In genomic region chr5:137645652-137646091, GRCm38 (mm10) we compare ENCODE assay signal across 8 mouse cellular contexts. TPM values are rescaled to one million over a fixed set of nuclear protein-coding genes. Genes with fewer than 3 reads are reported as not detected.
DNase-seq lines count a peak whose midpoint lies in the region; ATAC-seq and TF ChIP-seq lines count a peak whose summit lies in the region.

Irs3 (minus strand) TSS chr5:137645714.

- peaks cover 24% of the 10 kb centered on the region for H3K36me3 ChIP-seq in hindbrain, embryonic 10.5 days
- H3K36me3 ChIP-seq in limb, embryonic 13.5 days, result peaks cover 22% of the 10 kb centered on the region
- peaks cover 7% of the 10 kb centered on the region; the same call in 1 of the 2 replicates for H3K36me3 ChIP-seq in midbrain, postnatal 0 days (ENCODE audit: insufficient read depth, low read length)

- 10% methylated on average over 11 of the region's 11 CpGs for WGBS in hindbrain, embryonic 10.5 days
- WGBS in limb, embryonic 13.5 days, result 14% methylated on average over 11 of the region's 11 CpGs
- WGBS in midbrain, postnatal 0 days, result 19% methylated on average over 11 of the region's 11 CpGs

- peaks cover 54% of the 10 kb centered on the region for H3K27me3 ChIP-seq in hindbrain, embryonic 10.5 days (ENCODE audit: insufficient read depth, poor library complexity, severe bottlenecking)
- peaks cover 37% of the 10 kb centered on the region for H3K27me3 ChIP-seq in limb, embryonic 13.5 days
- peaks cover 24% of the 10 kb centered on the region; the same call in 1 of the 2 replicates for H3K27me3 ChIP-seq in midbrain, postnatal 0 days (ENCODE audit: insufficient read depth, low read length)

- ATAC-seq in limb, embryonic 13.5 days (ENCODE audit: low FRiP score, low read depth), result no peak
- ATAC-seq in midbrain, postnatal 0 days (ENCODE audit: low FRiP score), result no peak

- H3K9ac ChIP-seq in limb, embryonic 13.5 days, result peak within 1 kb of the TSS; percentile 20
- H3K9ac ChIP-seq in midbrain, postnatal 0 days (replicated peaks; ENCODE audit: low read length, poor library complexity, severe bottlenecking), result no peak within 1 kb of the TSS

- peaks cover 63% of the 10 kb centered on the region for H3K4me1 ChIP-seq in hindbrain, embryonic 10.5 days (replicated peaks)
- peaks cover 50% of the 10 kb centered on the region for H3K4me1 ChIP-seq in limb, embryonic 13.5 days
- H3K4me1 ChIP-seq in midbrain, postnatal 0 days (ENCODE audit: insufficient read depth, low read length), result peaks cover 13% of the 10 kb centered on the region; the same call in 1 of the 2 replicates

- H3K4me2 ChIP-seq in limb, embryonic 13.5 days (replicated peaks), result peak within 1 kb of the TSS; percentile 58
- peak within 1 kb of the TSS; percentile 25; the same call in 1 of the 2 replicates for H3K4me2 ChIP-seq in midbrain, postnatal 0 days (ENCODE audit: low read depth, low read length, poor library complexity, severe bottlenecking)

- no peaks in the 10 kb centered on the region for H3K9me3 ChIP-seq in hindbrain, embryonic 10.5 days
- no peaks in the 10 kb centered on the region for H3K9me3 ChIP-seq in limb, embryonic 13.5 days
- H3K9me3 ChIP-seq in midbrain, postnatal 0 days (ENCODE audit: low read length), result no peaks in the 10 kb centered on the region

- peak; percentile 53 for DNase-seq in adrenal gland, adult 2 months
- no peak for DNase-seq in adrenal gland, adult 18-20 months (ENCODE audit: low spot score in 2 of 2)
- peak; percentile 41 for DNase-seq in embryo, embryonic 11 days
- DNase-seq in hindbrain, embryonic 10.5 days (ENCODE audit: low spot score), result no peak
- DNase-seq in midbrain, postnatal 0 days (ENCODE audit: low spot score), result no peak
- DNase-seq in thymus, postnatal 4 days, result no peak
- DNase-seq in urinary bladder, postnatal 14 days (ENCODE audit: low spot score), result no peak

- H3K4me3 ChIP-seq in hindbrain, embryonic 10.5 days, result peak within 1 kb of the TSS; percentile 47
- peak within 1 kb of the TSS; percentile 34 for H3K4me3 ChIP-seq in limb, embryonic 13.5 days
- peak within 1 kb of the TSS; percentile 13 for H3K4me3 ChIP-seq in midbrain, postnatal 0 days (ENCODE audit: low read depth, low read length)

- H3K27ac ChIP-seq in hindbrain, embryonic 10.5 days, result peak within 1 kb of the TSS; percentile 56
- no peak within 1 kb of the TSS for H3K27ac ChIP-seq in limb, embryonic 13.5 days
- H3K27ac ChIP-seq in midbrain, postnatal 0 days (ENCODE audit: low read depth, low read length), result no peak within 1 kb of the TSS

- TF ChIP-seq CTCF in midbrain, postnatal 0 days (IDR thresholded peaks at IDR 0.05), result no peak

RNA-seq across cellular contexts. Expression of gene Irs3, which starts in this region (rescaled TPM):
- total RNA-seq in adrenal gland, adult 2 months (2021), result 10 to 100 TPM in 1 of 2 experiments, 1 to 10 TPM in 1; 9.6 to 14.2 TPM
- 18.9 and 32.8 TPM in 2 replicates for polyA plus RNA-seq in adrenal gland, adult 2 months (2012; rRNA removed)
- total RNA-seq in adrenal gland, adult 18-20 months (2021), result 10 to 100 TPM in 1 of 2 experiments, 1 to 10 TPM in 1; 6.7 to 27.5 TPM
- 0.42 and 0.67 TPM in 2 replicates for polyA plus RNA-seq in hindbrain, embryonic 10.5 days (2016; fragmentation: Nextera tagmentation; extraction: Ambion mirVana)
- polyA plus RNA-seq in limb, embryonic 13.5 days (2015; fragmentation: Nextera tagmentation; extraction: Ambion mirVana), result 0.18 and 0.26 TPM in 2 replicates
- total RNA-seq in midbrain, postnatal 0 days (2014; rRNA removed), result 1.2 TPM in 1 of 2 replicates, not detected in the other
- 0.27 and 0.37 TPM in 2 replicates for polyA plus RNA-seq in midbrain, postnatal 0 days (2015; fragmentation: Nextera tagmentation; extraction: Ambion mirVana)

Comparison
In these comparisons a context has a peak if more than half of its experiments do, and no peak if none do; other contexts are left out.
1. RNA of gene Irs3 (polyA plus RNA-seq): 18.9 to 32.8 TPM in adrenal gland, adult 2 months; 0.42 to 0.67 TPM in hindbrain, embryonic 10.5 days, 0.27 to 0.37 TPM in midbrain, postnatal 0 days and 0.18 to 0.26 TPM in limb, embryonic 13.5 days; every median in the first group is over 10 times any median in the second.
2. DNase-seq: peak in adrenal gland, adult 2 months (single experiment) and embryo, embryonic 11 days (single experiment); none in adrenal gland, adult 18-20 months (0 of 2), hindbrain, embryonic 10.5 days (single experiment), midbrain, postnatal 0 days (single experiment), thymus, postnatal 4 days (single experiment) and urinary bladder, postnatal 14 days (single experiment).
3. Peak in every context shown above with its lines, with median percentiles within 50 percentile points of each other: H3K4me3 ChIP-seq.